Mouse (Mus musculus) heart, postnatal 0 days (tissue): ENCODE results near the gene Rab4b. TPM values are rescaled to one million over a fixed set of nuclear protein-coding genes. Genes with fewer than 3 reads are reported as not detected.

Experiments
- ATAC-seq: fragments of 200-750 bp; cut with Nextera tagmentation; 2 replicates; pipeline ENCODE4 v1.8.0; 2017; ENCODE audit warnings: low read depth, moderate number of reproducible peaks, moderate library complexity; ENCODE audit not compliant: insufficient read depth
- DNase-seq: peaks from one replicate; pipeline ENCODE4 v3.0.0-alpha.2; 2016; ENCODE audit warnings: low spot score
- H3K27ac ChIP-seq: fragments of 300-500 bp; sonication (generic); 2 replicates; pipeline ENCODE4 v1.5.1; 2014; ENCODE audit warnings: low read depth, mild to moderate bottlenecking
- H3K27me3 ChIP-seq: fragments of 300-500 bp; sonication (generic); 2 replicates; pipeline ENCODE4 v1.6.1; 2014; ENCODE audit warnings: low read length, mixed read lengths; ENCODE audit not compliant: control insufficient read depth, insufficient read depth
- H3K36me3 ChIP-seq: fragments of 300-500 bp; sonication (generic); replicated peaks from 2 replicates; pipeline ENCODE4 v1.6.1; 2014; ENCODE audit warnings: low read length, mixed read lengths; ENCODE audit not compliant: control insufficient read depth, insufficient read depth
- H3K4me1 ChIP-seq: fragments of 300-500 bp; sonication (generic); 2 replicates; pipeline ENCODE4 v1.6.1; 2014; ENCODE audit warnings: antibody characterized with exemption; ENCODE audit not compliant: control insufficient read depth, insufficient read depth
- H3K4me2 ChIP-seq: fragments of 300-500 bp; sonication (generic); 2 replicates; pipeline ENCODE4 v1.6.1; 2014; ENCODE audit warnings: low read depth, mild to moderate bottlenecking, low read length, moderate library complexity
- H3K4me3 ChIP-seq: fragments of 300-500 bp; sonication (generic); 2 replicates; pipeline ENCODE4 v1.5.1; 2014; ENCODE audit warnings: low read depth, low read length
- H3K9ac ChIP-seq: fragments of 300-500 bp; sonication (generic); replicated peaks from 2 replicates; pipeline ENCODE4 v1.6.1; 2014; ENCODE audit warnings: low read depth, low read length, mixed read lengths
- H3K9me3 ChIP-seq: fragments of 300-500 bp; sonication (generic); replicated peaks from 2 replicates; pipeline ENCODE4 v1.6.1; 2016; ENCODE audit warnings: low read length; ENCODE audit not compliant: control insufficient read depth
- CTCF ChIP-seq: IDR thresholded peaks from 2 replicates; pipeline ENCODE4 v1.5.1; 2016; ENCODE audit warnings: antibody characterized with exemption, control low read depth, low read depth
- EP300 ChIP-seq: IDR thresholded peaks from 2 replicates; pipeline ENCODE4 v1.6.1; 2016; ENCODE audit warnings: antibody characterized with exemption, low read depth
- whole genome bisulfite sequencing: fragments of 180-500 bp; shearing (Covaris S2); extraction: QIAGEN DNeasy Blood & Tissue Kit; methylation state at CpG from one replicate; pipeline ENCODE4 v1.1.7; 2014; 5-methylcytosine and 5-hydroxymethylcytosine counted together
- polyA plus RNA-seq: library from polyadenylated mRNA; unstranded; fragments of >200 nt; fragmentation: Nextera tagmentation; extraction: Ambion mirVana; gene quantifications from 2 replicates; pipeline ENCODE4 v1.2.1, GENCODE M21; 2015
- total RNA-seq: library from RNA; depleted of rRNA; stranded (reverse); fragments of >200 nt; gene quantifications from 2 replicates; pipeline ENCODE4 v1.2.3, GENCODE M21; 2014; ENCODE audit warnings: low replicate concordance

Gene Rab4b
- total and polyA plus RNA-seq, 2 experiments from 2014 or later: 45.9 to 74.2 TPM

GRCm38 (mm10) chr7:27162780-27163449 is 15.8 kb downstream of the Rab4b start:
- Histone ChIP-seq H3K4me3 (no peak overlapping the region), H3K36me3 (peaks cover 26% of the 10 kb centered on the region), H3K4me2 (0 out of 2 replicates have a peak overlapping the region, but pooled peaks have one; percentile 93), H3K4me1 (peaks cover 31% of the 10 kb centered on the region), H3K27ac (no peak overlapping the region), H3K9ac (no peak overlapping the region; the same call in 1 of the 2 replicates), H3K27me3 (no peaks in the 10 kb centered on the region), H3K9me3 (no peaks in the 10 kb centered on the region)
- 70% methylated on average over 5 of the region's 5 CpGs for WGBS
- no peak for DNase-seq
- ATAC-seq: no peak
- no peak for TF ChIP-seq EP300
- TF ChIP-seq CTCF: no peak

DNA sequence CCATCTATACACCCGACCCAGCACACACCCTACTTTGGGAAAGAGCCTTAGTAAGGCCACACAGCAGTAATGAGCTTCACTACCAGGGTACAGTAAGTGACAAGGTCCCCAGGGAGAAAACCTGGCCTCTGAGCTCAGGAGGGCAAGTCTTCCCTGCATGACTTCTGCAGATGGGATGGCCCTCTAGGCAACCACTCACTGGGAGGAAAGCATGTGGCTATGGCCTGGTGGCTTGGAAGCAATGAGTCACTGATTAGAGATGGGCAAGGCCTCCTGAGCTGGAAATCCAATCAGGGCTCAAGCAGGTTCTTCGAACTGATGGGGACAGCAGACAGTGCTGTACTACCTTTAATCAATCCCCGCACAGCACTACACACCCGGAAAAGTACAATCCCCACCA is 17.0 kb downstream of the Rab4b start:
- H3K9ac ChIP-seq: no peak overlapping the region
- DNase-seq (no peak), ATAC-seq (no peak)
- peaks cover 31% of the 10 kb centered on the region for H3K4me1 ChIP-seq
- no peak overlapping the region for H3K4me3 ChIP-seq
- no peak overlapping the region for H3K4me2 ChIP-seq
- H3K9me3 ChIP-seq: no peaks in the 10 kb centered on the region
- no peaks in the 10 kb centered on the region for H3K27me3 ChIP-seq
- no peak overlapping the region for H3K27ac ChIP-seq
- 76% methylated on average over 4 of the region's 4 CpGs for WGBS
- peaks cover 35% of the 10 kb centered on the region for H3K36me3 ChIP-seq
- no peak for TF ChIP-seq CTCF
- no peak for TF ChIP-seq EP300

- Histone ChIP-seq H3K27ac (no peak overlapping the region), H3K9me3 (no peaks in the 10 kb centered on the region), H3K4me1 (peaks cover 31% of the 10 kb centered on the region), H3K9ac (no peak overlapping the region), H3K27me3 (no peaks in the 10 kb centered on the region), H3K4me2 (no peak overlapping the region), H3K4me3 (no peak overlapping the region), H3K36me3 (peaks cover 35% of the 10 kb centered on the region)
- TF ChIP-seq EP300 (no peak), CTCF (no peak)
- DNase-seq (no peak), ATAC-seq (no peak)
- WGBS: 83% methylated on average over 3 of the region's 3 CpGs
Measured at GRCm38 (mm10) chr7:27160921-27161320, 17.8 kb downstream of the Rab4b start.

DNA sequence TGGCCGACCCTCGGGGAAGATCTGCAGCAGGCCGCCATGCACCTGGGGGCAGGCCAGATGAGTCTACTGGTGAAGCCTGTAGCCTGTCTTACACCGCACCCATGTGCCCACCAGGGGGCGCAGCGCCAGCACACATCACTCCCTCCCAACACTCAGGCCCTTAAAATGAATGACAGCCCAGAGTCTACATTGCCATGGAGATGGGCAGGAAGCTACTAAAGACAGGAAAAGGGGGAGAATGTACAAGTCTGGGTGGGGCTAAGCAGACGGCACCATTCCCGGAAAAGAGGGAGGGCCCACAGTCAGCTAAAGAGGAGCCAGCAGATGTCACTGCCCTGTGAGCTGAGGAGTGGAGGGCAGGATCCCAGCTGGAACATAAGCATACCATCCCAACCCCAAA is 18.8 kb downstream of the Rab4b start:
- DNase-seq (peak; percentile 89), ATAC-seq (peak; percentile 89)
- Histone ChIP-seq H3K27me3 (no peaks in the 10 kb centered on the region), H3K4me3 (no peak overlapping the region), H3K9me3 (no peaks in the 10 kb centered on the region), H3K36me3 (peaks cover 34% of the 10 kb centered on the region), H3K27ac (0 out of 2 replicates have a peak overlapping the region, but pooled peaks have one; percentile 4), H3K4me1 (peaks cover 21% of the 10 kb centered on the region), H3K4me2 (no peak overlapping the region), H3K9ac (no peak overlapping the region)
- WGBS: 18% methylated on average over 8 of the region's 8 CpGs
- TF ChIP-seq EP300 (no peak), CTCF (peak; percentile 98)

DNA sequence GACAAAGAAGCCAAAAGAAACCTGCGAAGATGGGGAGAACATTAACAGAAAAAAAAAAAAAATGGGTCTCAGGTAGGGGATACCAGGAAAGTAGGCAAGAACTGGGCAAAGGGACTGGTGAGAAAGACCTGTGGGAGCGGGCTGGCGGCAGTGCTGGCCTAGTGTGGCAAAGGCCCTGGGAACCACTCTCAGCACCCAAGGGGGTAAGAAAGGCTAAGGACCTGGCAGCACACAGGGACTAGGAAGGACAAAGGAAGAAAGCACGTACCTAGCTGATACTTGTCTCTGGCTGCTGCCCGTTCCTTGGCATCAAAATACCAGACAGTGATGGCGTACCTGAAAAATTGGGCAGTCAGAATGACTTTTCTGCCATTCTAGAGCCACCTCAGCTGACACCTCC is 19.4 kb downstream of the Rab4b start:
- DNase-seq (no peak), ATAC-seq (no peak)
- Histone ChIP-seq H3K27me3 (no peaks in the 10 kb centered on the region), H3K9me3 (no peaks in the 10 kb centered on the region), H3K4me2 (no peak overlapping the region), H3K27ac (no peak overlapping the region), H3K36me3 (peaks cover 28% of the 10 kb centered on the region), H3K4me1 (peaks cover 15% of the 10 kb centered on the region), H3K4me3 (no peak overlapping the region), H3K9ac (no peak overlapping the region)
- TF ChIP-seq EP300: no peak
- no peak for TF ChIP-seq CTCF
- 95% methylated on average over 6 of the region's 6 CpGs for WGBS

DNA sequence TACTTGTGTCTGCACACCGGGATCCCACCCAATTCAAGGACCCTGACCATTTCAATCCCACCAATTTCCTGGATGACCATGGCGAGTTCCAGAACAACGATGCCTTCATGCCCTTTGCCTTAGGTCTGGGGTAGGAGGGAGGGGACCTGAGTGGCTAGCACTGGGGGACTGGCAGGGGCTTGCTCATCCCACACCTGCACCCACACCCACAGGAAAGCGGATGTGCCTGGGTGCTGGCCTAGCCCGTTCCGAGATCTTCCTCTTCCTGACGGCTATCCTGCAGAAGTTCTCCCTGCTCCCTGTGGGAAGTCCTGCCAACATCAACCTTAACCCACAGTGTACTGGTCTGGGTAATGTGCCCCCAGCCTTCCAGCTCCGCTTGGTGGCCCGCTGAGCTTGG is 20.5 kb downstream of the Rab4b start:
- Histone ChIP-seq H3K9me3 (no peaks in the 10 kb centered on the region), H3K9ac (no peak overlapping the region), H3K36me3 (peaks cover 26% of the 10 kb centered on the region), H3K4me1 (peaks cover 5% of the 10 kb centered on the region), H3K27ac (no peak overlapping the region), H3K27me3 (no peaks in the 10 kb centered on the region), H3K4me3 (no peak overlapping the region), H3K4me2 (no peak overlapping the region)
- no peak for ATAC-seq
- TF ChIP-seq CTCF (no peak), EP300 (no peak)
- DNase-seq: no peak
- 94% methylated on average over 9 of the region's 9 CpGs for WGBS
